Mouse (Mus musculus) stomach, embryonic 16.5 days (tissue): ENCODE measurements around the gene Golph3. TPM values are rescaled to one million over a fixed set of nuclear protein-coding genes. Genes with fewer than 3 reads are reported as not detected.

ENCODE experiments used
- polyA plus RNA-seq: library from polyadenylated mRNA; unstranded; fragments of >200 nt; fragmentation: Nextera tagmentation; extraction: Ambion mirVana; gene quantifications from 2 replicates; pipeline ENCODE4 v1.2.1, GENCODE M21; 2015

The Golph3 gene
- polyA plus RNA-seq, 1 experiment from 2014 or later: 73.8 TPM

Other genes with a start within 250 kb of the Golph3 start
- 85.9 and 90.7 TPM in 2 replicates for gene Zfr, start 203.6 kb upstream of the Golph3 start, polyA plus RNA-seq
- 16.1 and 17.2 TPM in 2 replicates for gene Mtmr12, start 116.4 kb upstream of the Golph3 start, polyA plus RNA-seq
- 0.75 TPM in 1 of 2 replicates, not detected in the other for gene 1810049J17Rik, start 449 bp downstream of the Golph3 start, polyA plus RNA-seq